Mouse (Mus musculus) forebrain, embryonic 12.5 days (tissue): ENCODE measurements around the gene Cym. TPM values are rescaled to one million over a fixed set of nuclear protein-coding genes. Genes with fewer than 3 reads are reported as not detected.
A peak's percentile ranks its signal among the peaks of the same experiment; 100 is the strongest.

Source experiments
- ATAC-seq: fragments of 200-750 bp; cut with Nextera tagmentation; 2 replicates; pipeline ENCODE4 v1.8.0; 2017; ENCODE audit warnings: moderate TSS enrichment; ENCODE audit not compliant: low FRiP score
- H3K27ac ChIP-seq: fragments of 300-500 bp; sonication (generic); 2 replicates; pipeline ENCODE4 v1.5.1; 2016; ENCODE audit warnings: mild to moderate bottlenecking
- H3K27me3 ChIP-seq: fragments of 300-500 bp; sonication (generic); 2 replicates; pipeline ENCODE4 v1.6.1; 2016; ENCODE audit warnings: mild to moderate bottlenecking
- H3K36me3 ChIP-seq: fragments of 300-500 bp; sonication (generic); replicated peaks from 2 replicates; pipeline ENCODE4 v1.6.1; 2016; ENCODE audit warnings: mild to moderate bottlenecking
- H3K4me1 ChIP-seq: fragments of 300-500 bp; sonication (generic); 2 replicates; pipeline ENCODE4 v1.6.1; 2016
- H3K4me2 ChIP-seq: fragments of 300-500 bp; sonication (generic); 2 replicates; pipeline ENCODE4 v1.6.1; 2016; ENCODE audit warnings: mild to moderate bottlenecking, moderate library complexity
- H3K4me3 ChIP-seq: fragments of 300-500 bp; sonication (generic); replicated peaks from 2 replicates; pipeline ENCODE4 v1.5.1; 2016; ENCODE audit warnings: mild to moderate bottlenecking
- H3K9ac ChIP-seq: fragments of 300-500 bp; sonication (generic); 2 replicates; pipeline ENCODE4 v1.6.1; 2016; ENCODE audit warnings: mild to moderate bottlenecking
- H3K9me3 ChIP-seq: fragments of 300-500 bp; sonication (generic); 2 replicates; pipeline ENCODE4 v1.6.1; 2016
- WGBS: fragments of 180-500 bp; shearing (Covaris S2); methylation state at CpG from one replicate; pipeline ENCODE4 v1.1.7; 2016; 5-methylcytosine and 5-hydroxymethylcytosine counted together
- polyA plus RNA-seq: library from polyadenylated mRNA; unstranded; fragments of >200 nt; fragmentation: Nextera tagmentation; extraction: Ambion mirVana; gene quantifications from 2 replicates; pipeline ENCODE4 v1.2.1, GENCODE M21; 2016

The Cym gene
- polyA plus RNA-seq, 1 experiment from 2014 or later = not detected

DNA sequence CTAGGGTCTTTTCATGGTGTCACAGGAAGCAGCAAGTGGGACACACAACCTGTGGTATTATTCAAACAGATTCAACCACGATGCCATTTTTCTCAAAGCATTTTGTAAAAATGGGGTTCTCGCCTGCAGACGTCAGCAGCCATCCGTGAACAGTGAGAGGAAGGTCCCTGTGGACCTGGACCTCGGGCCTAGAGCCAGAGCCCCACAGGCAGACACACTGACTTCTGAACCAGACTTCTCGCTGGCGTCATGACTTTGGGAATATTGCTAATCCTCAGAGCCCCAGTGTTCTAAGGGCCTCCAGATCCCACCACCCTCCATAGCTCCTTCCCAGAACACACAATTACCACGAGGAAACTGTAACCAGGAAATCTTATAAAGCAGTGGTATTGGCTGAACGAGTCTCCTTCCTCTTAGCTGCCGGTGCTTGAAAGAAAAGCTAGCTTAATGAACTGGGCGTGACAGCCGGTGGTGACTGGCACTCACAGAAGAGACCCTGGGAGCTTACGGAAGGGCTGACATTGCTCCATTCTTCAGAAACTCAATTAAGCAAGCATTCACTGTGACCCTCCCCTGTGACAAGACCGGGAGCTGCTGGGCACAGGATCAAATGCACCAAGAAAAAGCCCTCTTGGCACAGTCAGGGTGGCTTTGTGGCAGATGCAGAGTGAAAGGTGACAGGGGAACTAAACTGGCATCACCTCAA is 20.0 kb upstream of the Cym start:
- Histone ChIP-seq H3K4me3 (no peak overlapping the region), H3K36me3 (no peaks in the 10 kb centered on the region), H3K27me3 (peaks cover 12% of the 10 kb centered on the region), H3K9me3 (no peaks in the 10 kb centered on the region), H3K4me1 (peaks cover 10% of the 10 kb centered on the region; the same call in 1 of the 2 replicates), H3K4me2 (peak overlapping the region; percentile 6; the same call in 1 of the 2 replicates), H3K9ac (no peak overlapping the region), H3K27ac (no peak overlapping the region)
- 25% methylated on average over 14 of the region's 14 CpGs for WGBS
- ATAC-seq = peak; percentile 78; the same call in 1 of the 2 replicates

DNA sequence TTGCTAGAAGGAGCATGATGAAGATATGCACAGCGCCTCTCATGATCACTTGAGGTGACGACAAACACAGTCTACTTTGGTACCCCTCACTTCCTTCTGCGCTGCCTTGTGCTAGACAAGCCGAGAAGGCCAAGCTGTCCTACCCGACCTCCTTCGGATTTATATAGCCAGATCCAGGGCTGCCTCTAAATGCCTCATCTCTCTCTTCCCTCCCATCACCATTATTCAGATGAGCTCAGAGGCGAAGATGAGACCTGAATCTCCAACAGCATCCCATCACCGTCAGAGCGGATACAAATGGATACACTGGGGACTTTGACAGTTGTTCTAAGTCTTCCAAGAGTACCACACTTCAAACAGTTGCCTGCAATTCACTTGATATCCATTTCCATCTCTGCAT is 18.1 kb upstream of the Cym start, which contains the start of gene Prok1:
Gene Prok1 (minus strand): TSS at position 101 of the 400 bp plus-strand sequence.
- H3K27ac ChIP-seq = no peak within 1 kb of the TSS
- ATAC-seq = no peak
- peaks cover 10% of the 10 kb centered on the region; the same call in 1 of the 2 replicates for H3K4me1 ChIP-seq
- no peak within 1 kb of the TSS for H3K4me2 ChIP-seq
- H3K9ac ChIP-seq = no peak within 1 kb of the TSS
- H3K9me3 ChIP-seq = no peaks in the 10 kb centered on the region
- no peaks in the 10 kb centered on the region for H3K36me3 ChIP-seq
- peaks cover 8% of the 10 kb centered on the region for H3K27me3 ChIP-seq
- WGBS = 90% methylated on average over 9 of the region's 9 CpGs
- H3K4me3 ChIP-seq = no peak within 1 kb of the TSS

DNA sequence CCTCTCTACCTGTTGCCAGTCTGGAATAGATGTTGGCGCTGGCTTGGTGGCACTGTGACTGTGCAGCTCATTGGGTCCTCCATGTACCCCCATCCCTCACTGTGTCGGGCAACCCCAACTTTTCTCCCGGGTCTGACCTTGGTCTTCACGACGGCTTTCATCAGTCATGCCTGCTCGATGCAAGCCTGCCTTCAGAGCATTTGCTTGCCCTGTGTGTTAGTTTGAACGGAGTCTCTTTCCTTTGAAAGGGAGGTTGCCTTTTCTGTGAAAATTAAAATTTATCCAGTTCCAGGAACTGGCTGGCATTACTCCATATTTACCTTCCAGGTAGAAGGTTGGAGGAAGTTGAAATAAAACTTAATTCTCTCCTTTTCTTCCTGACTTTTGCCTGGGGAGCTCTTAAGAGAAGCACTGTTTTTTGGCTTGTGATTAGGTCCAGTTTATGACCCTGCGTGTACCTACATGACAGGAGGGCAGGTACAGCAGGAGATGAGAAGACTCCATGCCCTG is 17.0 kb upstream of the Cym start:
- 94% methylated on average over 8 of the region's 8 CpGs for WGBS
- Histone ChIP-seq H3K36me3 (no peaks in the 10 kb centered on the region), H3K4me3 (no peak overlapping the region), H3K4me1 (peaks cover 10% of the 10 kb centered on the region; the same call in 1 of the 2 replicates), H3K27ac (no peak overlapping the region), H3K9me3 (no peaks in the 10 kb centered on the region), H3K27me3 (no peaks in the 10 kb centered on the region; the same call in 1 of the 2 replicates), H3K9ac (no peak overlapping the region), H3K4me2 (no peak overlapping the region)
- no peak for ATAC-seq

DNA sequence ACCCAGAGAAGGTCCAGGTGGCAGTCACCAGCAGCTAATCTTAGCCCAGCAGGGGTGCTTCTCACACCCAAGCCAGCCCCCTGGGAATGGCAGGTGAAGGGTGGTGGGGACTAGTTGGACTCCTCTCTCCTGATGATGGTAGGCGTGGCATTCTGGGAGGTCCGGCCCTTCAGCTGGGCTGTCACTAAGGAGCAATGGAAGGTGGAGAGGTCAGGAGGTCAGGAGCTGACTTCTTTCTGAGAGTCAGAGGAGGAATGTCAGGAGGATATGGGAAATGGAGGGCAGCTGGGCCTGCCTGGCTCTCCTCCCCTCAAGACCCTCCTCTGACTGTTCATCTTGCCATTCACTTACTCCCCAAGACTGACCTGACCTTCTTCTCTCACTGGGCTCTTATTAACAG is 16.5 kb upstream of the Cym start:
- H3K9ac ChIP-seq = no peak overlapping the region
- H3K4me3 ChIP-seq = no peak overlapping the region
- H3K9me3 ChIP-seq = no peaks in the 10 kb centered on the region
- peaks cover 14% of the 10 kb centered on the region; the same call in 1 of the 2 replicates for H3K4me1 ChIP-seq
- no peak for ATAC-seq
- no peaks in the 10 kb centered on the region; the same call in 1 of the 2 replicates for H3K27me3 ChIP-seq
- WGBS = 74% methylated on average over 2 of the region's 2 CpGs
- H3K27ac ChIP-seq = no peak overlapping the region
- no peak overlapping the region for H3K4me2 ChIP-seq
- H3K36me3 ChIP-seq = no peaks in the 10 kb centered on the region

GRCm38 (mm10) chr3:107233945-107234344 is 12.4 kb upstream of the Cym start:
- Histone ChIP-seq H3K9me3 (no peaks in the 10 kb centered on the region), H3K4me3 (no peak overlapping the region), H3K4me2 (no peak overlapping the region), H3K9ac (no peak overlapping the region), H3K36me3 (no peaks in the 10 kb centered on the region), H3K27me3 (peaks cover 7% of the 10 kb centered on the region; the same call in 1 of the 2 replicates), H3K27ac (no peak overlapping the region), H3K4me1 (0 out of 2 replicates have a peak, but pooled peaks cover 5% of the 10 kb centered on the region)
- 25% methylated on average over 2 of the region's 2 CpGs for WGBS
- peak; percentile 48; the same call in 1 of the 2 replicates for ATAC-seq

DNA sequence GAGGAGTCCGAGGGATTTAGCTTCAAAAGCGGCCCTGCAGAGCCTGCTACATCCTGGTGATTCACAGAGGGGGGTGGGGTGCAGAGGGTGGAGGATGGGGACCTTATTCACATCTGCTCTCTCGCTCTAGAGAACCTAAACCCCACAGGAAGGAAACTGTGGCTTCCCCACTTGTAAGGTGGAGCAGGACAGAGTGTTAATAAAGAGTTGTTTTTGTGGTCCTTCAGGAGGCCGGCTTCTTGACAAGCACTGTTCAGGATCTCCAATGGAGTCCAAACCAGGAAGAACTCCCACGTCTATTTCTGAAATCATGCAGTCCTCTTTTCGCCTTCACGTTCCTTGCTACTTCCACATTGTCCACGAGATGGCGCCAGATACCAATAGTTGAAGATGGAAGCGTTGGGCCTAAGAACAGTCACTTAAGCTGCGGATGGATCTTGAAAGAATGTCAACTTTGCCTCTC is 11.8 kb upstream of the Cym start:
- H3K4me3 ChIP-seq = no peak overlapping the region
- H3K27me3 ChIP-seq = peaks cover 7% of the 10 kb centered on the region; the same call in 1 of the 2 replicates
- no peak overlapping the region for H3K4me2 ChIP-seq
- H3K9ac ChIP-seq = no peak overlapping the region
- H3K9me3 ChIP-seq = no peaks in the 10 kb centered on the region
- peak; percentile 60; the same call in 1 of the 2 replicates for ATAC-seq
- 0 out of 2 replicates have a peak, but pooled peaks cover 5% of the 10 kb centered on the region for H3K4me1 ChIP-seq
- H3K27ac ChIP-seq = no peak overlapping the region
- 9% methylated on average over 11 of the region's 11 CpGs for WGBS
- no peaks in the 10 kb centered on the region for H3K36me3 ChIP-seq

DNA sequence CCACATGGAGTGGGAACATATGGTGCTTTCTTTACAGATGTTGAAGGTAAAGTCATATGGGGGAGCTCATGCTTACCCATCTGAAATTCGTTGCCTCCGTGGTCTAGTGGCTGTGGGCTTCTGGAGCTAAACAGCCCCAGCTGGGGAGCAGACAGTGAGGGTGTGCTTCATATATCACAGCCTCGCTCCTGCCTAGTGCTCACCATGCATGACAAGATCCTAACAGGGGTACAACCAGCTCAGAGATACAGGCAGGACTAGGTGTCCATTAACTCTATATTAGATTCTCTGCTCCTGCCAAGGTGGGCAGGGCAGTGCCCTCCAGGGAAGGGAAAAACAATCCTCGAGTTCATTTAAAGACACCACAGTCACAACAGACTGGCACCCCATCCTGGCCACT is 9.7 kb upstream of the Cym start:
- Histone ChIP-seq H3K9me3 (no peaks in the 10 kb centered on the region), H3K4me1 (0 out of 2 replicates have a peak, but pooled peaks cover 5% of the 10 kb centered on the region), H3K36me3 (no peaks in the 10 kb centered on the region), H3K27ac (no peak overlapping the region), H3K4me2 (no peak overlapping the region), H3K27me3 (peaks cover 7% of the 10 kb centered on the region; the same call in 1 of the 2 replicates), H3K9ac (no peak overlapping the region), H3K4me3 (no peak overlapping the region)
- WGBS = 73% methylated on average over 4 of the region's 4 CpGs
- ATAC-seq = no peak

DNA sequence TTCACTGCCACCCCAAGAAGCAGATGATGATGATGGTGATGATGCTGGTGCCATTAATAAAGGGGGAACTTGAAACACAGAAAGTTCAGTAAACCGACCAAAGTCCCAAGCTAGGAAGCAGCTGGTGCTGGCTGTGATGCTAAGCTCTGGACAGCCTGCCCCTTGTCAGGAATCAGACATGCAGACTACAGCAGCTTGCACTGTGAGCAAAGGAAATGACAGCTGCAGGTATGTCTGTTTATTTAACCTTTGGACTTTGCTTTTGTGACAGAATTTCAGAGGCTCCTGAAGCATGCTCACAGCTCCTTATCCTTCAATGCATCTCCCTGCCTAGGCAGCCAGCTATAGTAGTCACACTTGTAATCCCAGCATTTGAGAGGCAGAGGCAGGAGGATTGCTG is 9.0 kb upstream of the Cym start, which contains the start of gene A630076J17Rik:
Gene A630076J17Rik (plus strand): TSS at position 88 of the 400 bp plus-strand sequence.
- Histone ChIP-seq H3K36me3 (no peaks in the 10 kb centered on the region), H3K9me3 (no peaks in the 10 kb centered on the region), H3K4me3 (no peak within 1 kb of the TSS), H3K4me1 (0 out of 2 replicates have a peak, but pooled peaks cover 5% of the 10 kb centered on the region), H3K27me3 (peaks cover 7% of the 10 kb centered on the region; the same call in 1 of the 2 replicates), H3K4me2 (no peak within 1 kb of the TSS), H3K27ac (no peak within 1 kb of the TSS), H3K9ac (no peak within 1 kb of the TSS)
- ATAC-seq = no peak
- WGBS = 59% methylated on average over 1 of the region's 1 CpGs

GRCm38 (mm10) chr3:107229822-107230221 is 8.3 kb upstream of the Cym start:
- Histone ChIP-seq H3K9ac (no peak overlapping the region), H3K4me2 (no peak overlapping the region), H3K4me3 (no peak overlapping the region), H3K27ac (no peak overlapping the region), H3K27me3 (peaks cover 7% of the 10 kb centered on the region; the same call in 1 of the 2 replicates), H3K4me1 (0 out of 2 replicates have a peak, but pooled peaks cover 5% of the 10 kb centered on the region), H3K36me3 (no peaks in the 10 kb centered on the region), H3K9me3 (no peaks in the 10 kb centered on the region)
- whole genome bisulfite sequencing = 82% methylated on average over 5 of the region's 5 CpGs
- ATAC-seq = no peak

- H3K36me3 ChIP-seq = no peaks in the 10 kb centered on the region
- ATAC-seq = no peak
- H3K4me3 ChIP-seq = no peak overlapping the region
- H3K4me1 ChIP-seq = 0 out of 2 replicates have a peak, but pooled peaks cover 5% of the 10 kb centered on the region
- H3K4me2 ChIP-seq = no peak overlapping the region
- H3K9me3 ChIP-seq = no peaks in the 10 kb centered on the region
- no peak overlapping the region for H3K9ac ChIP-seq
- H3K27me3 ChIP-seq = peaks cover 7% of the 10 kb centered on the region; the same call in 1 of the 2 replicates
- H3K27ac ChIP-seq = no peak overlapping the region
- WGBS = 74% methylated on average over 5 of the region's 5 CpGs
Measured at GRCm38 (mm10) chr3:107229221-107229620, 7.7 kb upstream of the Cym start.

- WGBS = 82% methylated on average over 5 of the region's 5 CpGs
- ATAC-seq = no peak
- Histone ChIP-seq H3K9ac (no peak overlapping the region), H3K4me2 (no peak overlapping the region), H3K4me1 (no peaks in the 10 kb centered on the region), H3K9me3 (no peaks in the 10 kb centered on the region), H3K4me3 (no peak overlapping the region), H3K27ac (no peak overlapping the region), H3K27me3 (0 out of 2 replicates have a peak, but pooled peaks cover under 1% of the 10 kb centered on the region), H3K36me3 (no peaks in the 10 kb centered on the region)
Measured at GRCm38 (mm10) chr3:107225820-107226219, 4.3 kb upstream of the Cym start.

DNA sequence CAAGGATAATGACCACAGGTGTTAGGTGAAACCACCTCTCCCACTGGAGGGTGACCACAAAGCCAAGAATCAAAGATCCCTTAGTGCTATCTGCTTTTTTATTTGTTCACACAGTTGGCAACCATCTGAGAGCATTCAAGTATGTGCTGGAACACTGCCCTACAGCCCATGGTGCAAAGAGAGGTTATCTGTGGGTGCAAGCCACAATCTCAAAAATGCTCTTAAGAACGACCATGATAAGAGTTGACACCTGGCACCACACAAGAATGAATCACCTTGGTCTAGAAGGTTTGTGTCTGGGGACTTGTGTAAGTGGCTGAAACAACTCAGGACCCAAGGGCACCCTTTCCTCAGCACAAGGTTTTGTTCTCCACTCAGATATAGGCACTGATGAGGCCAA is 1.7 kb upstream of the Cym start:
- Histone ChIP-seq H3K36me3 (no peaks in the 10 kb centered on the region), H3K9me3 (no peaks in the 10 kb centered on the region), H3K27ac (no peak overlapping the region), H3K9ac (no peak overlapping the region), H3K4me1 (no peaks in the 10 kb centered on the region), H3K27me3 (no peaks in the 10 kb centered on the region; the same call in 1 of the 2 replicates), H3K4me3 (no peak overlapping the region), H3K4me2 (no peak overlapping the region)
- 84% methylated on average over 1 of the region's 1 CpGs for WGBS
- no peak for ATAC-seq
